In genomic region chr7:116039538-116040466, GRCm38 (mm10) we compare ENCODE assay signal across 1 mouse cellular context.
TF ChIP-seq lines count a peak whose summit lies in the region.

No protein-coding gene starts in this region.

TF ChIP-seq in CH12.LX, 34 proteins besides CTCF, POLR2A, EP300 and RAD21 (continued from another document):
- peak; percentile 62 for TF ChIP-seq SMC3 (IDR thresholded peaks at IDR 0.05; ENCODE audit: low read depth, low read length)
- TF ChIP-seq USF2 (conservative IDR thresholded peaks at IDR 0.05; ENCODE audit: low read depth, low read length): no peak
- TF ChIP-seq MAZ (IDR thresholded peaks at IDR 0.05; ENCODE audit: low read depth, low read length): no peak
- TF ChIP-seq PAX5 (IDR thresholded peaks at IDR 0.05; ENCODE audit: low read length): no peak
- TF ChIP-seq ETS1 (conservative IDR thresholded peaks at IDR 0.05; ENCODE audit: low read depth, low read length): no peak
- TF ChIP-seq UBTF (IDR thresholded peaks at IDR 0.05; ENCODE audit: low read depth, low read length): no peak
- TF ChIP-seq BHLHE40 (IDR thresholded peaks at IDR 0.05; ENCODE audit: low read depth, low read length): peak; percentile 92
- TF ChIP-seq ZKSCAN1 (IDR thresholded peaks at IDR 0.05; ENCODE audit: borderline replicate concordance, low read depth, low read length): no peak
- TF ChIP-seq MAX (IDR thresholded peaks at IDR 0.05; ENCODE audit: low read length): peak; percentile 46; the same call in 1 of the 2 replicates
- TF ChIP-seq TCF12 (IDR thresholded peaks at IDR 0.05; ENCODE audit: low read depth, low read length): no peak
